Mouse (Mus musculus) embryonic fibroblast, embryonic 13.5 days (primary cell): Measurements from ENCODE around the gene Zbp1.

Experiments used
- CTCF ChIP-seq: IDR thresholded peaks from 2 replicates; pipeline ENCODE4 v1.5.1; 2011; ENCODE audit warnings: mild to moderate bottlenecking, control low read depth, low read length, moderate library complexity, borderline replicate concordance; ENCODE audit not compliant: insufficient read depth
- POLR2A ChIP-seq: IDR thresholded peaks from 2 replicates; pipeline ENCODE4 v1.6.1; 2011; ENCODE audit warnings: low read depth, mild to moderate bottlenecking, control low read depth, low read length, moderate library complexity

DNA sequence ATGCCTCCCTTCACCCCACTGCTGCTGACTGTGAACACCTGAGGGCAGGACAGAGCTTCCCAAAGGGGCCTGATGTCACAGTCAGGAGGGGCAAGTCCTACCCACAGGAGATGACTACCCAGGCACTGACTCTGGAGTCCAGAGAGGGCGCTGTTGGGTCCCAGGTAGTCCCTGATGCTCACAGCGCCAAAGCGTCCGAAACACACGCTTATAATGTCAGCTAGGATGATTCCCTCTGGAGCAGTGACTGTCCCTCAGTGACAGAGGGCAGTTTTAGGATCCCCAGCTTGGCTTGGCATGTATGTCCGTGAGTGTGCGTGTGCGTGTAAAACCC is 14.0 kb upstream of the Zbp1 start:
- TF ChIP-seq CTCF (no peak), POLR2A (no peak)
